Mouse (Mus musculus) duodenum, adult 2 months (tissue): Measurements from ENCODE around the gene A530064D06Rik. TPM values are rescaled to one million over a fixed set of nuclear protein-coding genes. Genes with fewer than 3 reads are reported as not detected.

Experiments
- polyA plus RNA-seq: library from polyadenylated mRNA; depleted of rRNA; stranded (reverse); fragments of >200 nt; gene quantifications from 2 replicates; pipeline ENCODE4 v1.2.3, GENCODE M21; 2012; ENCODE audit warnings: low replicate concordance; rRNA removed

Gene A530064D06Rik
- polyA plus RNA-seq = 1.1 TPM in 1 of 2 replicates, not detected in the other

GRCm38 (mm10) chr17:48167103-48167502 lies at the start of gene A530064D06Rik:
Gene A530064D06Rik (minus strand): TSS chr17:48167275.

GRCm38 (mm10) chr17:48146120-48146519 lies 21.0 kb downstream of the A530064D06Rik start, which contains the start of gene 9830107B12Rik:
Gene 9830107B12Rik (minus strand): TSS chr17:48146268.

Other genes starting within 250 kb of the A530064D06Rik start
- gene Foxp4, start 242.6 kb downstream of the A530064D06Rik start, polyA plus RNA-seq = 90.2 and 129 TPM in 2 replicates
- gene 1700122O11Rik, start 129.0 kb downstream of the A530064D06Rik start, polyA plus RNA-seq = not detected in 2 replicates
- not detected in 2 replicates for gene 1700067P10Rik, start 78.0 kb downstream of the A530064D06Rik start, polyA plus RNA-seq
- 0.19 and 0.68 TPM in 2 replicates for gene 9830107B12Rik, start 21.0 kb downstream of the A530064D06Rik start, polyA plus RNA-seq
- gene Trem1, start 65.5 kb upstream of the A530064D06Rik start, polyA plus RNA-seq = 0.06 TPM in 1 of 2 replicates, not detected in the other
- not detected in 2 replicates for gene Trem3, start 80.5 kb upstream of the A530064D06Rik start, polyA plus RNA-seq
- gene Treml4, start 97.0 kb upstream of the A530064D06Rik start, polyA plus RNA-seq = 1.5 TPM in 2 replicates
- gene Treml2, start 132.2 kb upstream of the A530064D06Rik start, polyA plus RNA-seq = 0.55 and 0.87 TPM in 2 replicates
- gene B430306N03Rik, start 148.9 kb upstream of the A530064D06Rik start, polyA plus RNA-seq = 0.51 and 0.64 TPM in 2 replicates
- 0.36 and 0.89 TPM in 2 replicates for gene Trem2, start 179.1 kb upstream of the A530064D06Rik start, polyA plus RNA-seq
- gene Treml1, start 192.6 kb upstream of the A530064D06Rik start, polyA plus RNA-seq = not detected in 2 replicates
- 19.6 and 32.5 TPM in 2 replicates for gene Nfya, start 242.6 kb upstream of the A530064D06Rik start, polyA plus RNA-seq
- 2.9 and 3.4 TPM in 2 replicates for gene Oard1, start 242.7 kb upstream of the A530064D06Rik start, polyA plus RNA-seq